Mouse (Mus musculus): ENCODE results near the gene Ifnar2.
A peak's percentile ranks its signal among the peaks of the same experiment; 100 is the strongest.

The Ifnar2 gene

DNA sequence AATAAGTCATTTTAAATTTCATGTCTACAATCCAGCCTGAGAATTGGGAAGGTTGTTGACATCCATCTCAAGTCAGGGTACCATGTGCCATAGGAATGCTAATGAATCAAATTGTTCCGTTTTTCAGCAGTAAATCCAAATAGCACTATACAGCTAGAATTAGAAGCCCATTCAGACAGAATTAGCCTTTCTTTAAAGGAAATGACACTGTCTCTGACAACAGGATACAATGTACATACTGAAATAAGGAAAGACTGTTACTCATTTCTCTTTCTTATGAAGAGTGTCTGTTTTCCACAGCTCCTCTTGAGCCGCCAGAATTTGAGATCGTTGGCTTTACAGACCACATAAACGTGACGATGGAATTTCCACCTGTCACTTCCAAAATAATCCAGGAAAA, 18.8 kb downstream of the Ifnar2 start, which contains the start of gene Gm21970:
Gm21970 (plus strand) TSS at position 301 of the 400 bp plus-strand sequence.
- DNase-seq (ENCODE audit: low read depth, low spot score): no peak

DNA sequence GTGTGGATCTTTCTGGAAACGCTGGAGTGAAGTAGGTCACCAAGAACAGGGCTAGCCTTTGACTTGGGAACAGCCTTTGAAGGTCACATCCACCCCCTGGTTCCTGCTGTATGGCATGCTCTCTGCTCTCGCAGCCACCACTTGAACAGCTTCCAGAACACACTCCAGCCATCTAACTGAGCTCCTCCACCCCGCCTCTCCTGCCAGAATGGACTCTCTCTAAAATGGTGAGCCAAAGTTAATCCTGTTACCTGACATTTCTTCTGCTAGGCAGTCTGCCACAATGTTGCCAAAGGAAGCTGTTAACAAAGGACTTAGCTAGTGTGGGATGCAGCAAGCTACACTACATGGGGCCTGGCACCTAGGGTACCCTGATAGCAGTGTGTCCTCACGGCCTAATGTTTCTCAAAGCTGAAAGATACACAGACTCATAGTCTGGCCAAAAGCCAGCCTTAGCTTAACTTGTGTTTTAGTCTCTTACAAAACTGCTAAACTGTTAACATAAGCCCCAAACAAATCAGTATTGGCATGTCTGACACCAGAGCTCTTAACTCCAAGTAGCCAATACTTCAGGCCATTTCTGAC, 22.3 kb downstream of the Ifnar2 start:
- no peak for DNase-seq (ENCODE audit: low read depth, low spot score)

DNA sequence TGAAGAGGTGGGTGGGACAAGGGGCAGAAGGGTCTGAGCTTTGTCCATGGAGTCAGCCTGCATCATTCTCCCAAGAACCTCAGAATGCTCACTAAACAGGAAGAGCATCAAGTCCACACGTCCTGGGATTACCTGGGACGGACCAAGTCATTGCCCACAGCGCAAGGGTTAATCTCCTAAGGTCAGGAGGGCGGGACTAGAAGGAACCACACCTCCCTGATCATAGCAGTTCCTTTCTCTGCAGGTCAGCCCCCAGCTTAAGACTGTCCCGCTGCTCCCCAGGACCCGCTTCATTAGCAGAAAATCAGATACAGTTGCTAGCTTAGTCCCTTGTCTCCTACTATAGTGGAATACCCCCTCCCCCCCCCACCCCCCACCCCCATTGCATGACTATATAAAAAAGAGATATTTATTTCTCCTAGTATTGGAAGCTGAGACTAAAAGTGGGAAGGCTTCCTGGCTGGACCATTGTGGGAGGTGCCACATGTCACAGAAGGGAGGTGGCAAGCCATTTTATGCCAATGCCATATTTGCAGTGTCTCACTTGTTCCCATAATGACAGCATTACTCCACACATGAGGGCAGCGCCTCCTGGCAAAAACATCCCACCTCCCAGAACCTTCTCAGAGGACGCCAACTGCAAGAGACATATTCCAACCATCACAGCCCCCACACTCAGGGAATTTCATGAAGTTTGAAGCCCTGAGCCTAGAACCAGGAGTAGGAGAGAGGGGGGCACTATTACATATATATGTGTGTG, 23.2 kb downstream of the Ifnar2 start:
- DNase-seq (ENCODE audit: low read depth, low spot score): no peak

DNA sequence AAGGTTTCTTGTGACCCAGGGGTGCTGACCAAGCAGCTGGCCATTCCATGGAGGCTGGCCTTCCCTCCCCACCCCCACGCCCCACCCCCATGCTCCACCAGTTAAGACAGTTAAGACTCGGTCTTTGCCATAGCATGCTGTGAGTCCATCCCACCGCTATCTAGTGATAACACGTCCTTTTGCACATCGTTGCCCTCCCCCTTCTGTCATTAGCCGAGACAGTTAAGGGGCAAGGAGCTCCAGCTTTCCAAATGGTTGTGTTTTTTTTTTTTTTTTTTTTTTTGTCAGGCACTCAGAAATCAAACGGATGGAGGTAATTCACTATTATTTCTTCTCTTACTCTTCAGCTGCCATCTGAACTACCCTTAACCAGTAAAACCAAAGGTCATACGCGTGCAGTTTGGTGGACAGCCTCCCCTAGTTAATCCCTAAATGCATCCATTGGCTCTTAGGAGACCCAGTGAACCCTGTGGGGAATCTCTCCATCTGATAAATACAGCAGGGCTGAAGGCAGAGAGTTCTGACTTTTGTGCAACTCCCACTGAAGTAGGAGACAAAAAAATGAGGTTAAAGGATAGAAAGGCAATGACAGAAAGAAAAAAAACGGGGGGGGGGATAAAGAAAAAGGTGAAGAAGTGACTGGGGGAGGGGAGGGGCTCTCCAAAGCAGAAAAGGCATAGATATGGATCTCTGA, 24.4 kb downstream of the Ifnar2 start:
- no peak for DNase-seq (ENCODE audit: low read depth, low spot score)

DNA sequence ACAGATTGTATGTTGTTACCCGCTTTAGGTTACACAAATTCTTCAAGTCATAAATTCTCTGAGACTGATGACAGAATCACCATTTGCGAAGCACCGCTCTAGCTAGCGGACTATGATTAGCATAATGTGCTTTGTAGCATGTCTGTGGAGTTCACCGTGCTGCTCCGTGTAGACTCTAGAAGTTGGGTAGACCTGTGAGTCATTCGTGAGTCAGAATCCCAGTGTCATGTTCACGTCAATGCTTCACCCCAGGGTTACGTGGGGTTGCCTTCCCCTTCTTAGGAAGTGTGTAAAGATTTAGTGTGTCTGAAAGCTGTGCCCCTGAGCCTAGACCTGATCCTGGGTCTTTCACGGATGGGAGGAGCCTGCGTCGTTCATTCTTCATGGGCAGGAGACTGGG, 25.4 kb downstream of the Ifnar2 start:
- DNase-seq (ENCODE audit: low read depth, low spot score): no peak

DNA sequence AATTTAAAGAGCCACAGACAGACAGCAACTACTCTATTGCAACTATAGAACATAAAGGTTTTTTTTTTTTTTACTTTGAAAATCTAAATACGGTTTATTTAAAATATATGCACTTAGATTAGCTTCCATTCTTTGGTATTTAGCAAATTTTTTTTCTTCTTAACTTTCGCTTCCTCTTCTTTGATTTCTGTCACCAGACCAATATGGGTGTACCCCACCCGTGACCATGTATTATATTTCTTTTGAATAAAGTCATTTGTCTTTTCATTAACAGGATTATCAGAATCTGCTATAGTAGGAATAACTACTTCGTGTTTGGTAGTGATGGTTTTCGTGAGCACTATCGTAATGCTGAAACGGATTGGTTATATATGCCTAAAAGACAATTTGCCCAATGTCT, 26.4 kb downstream of the Ifnar2 start:
- no peak for DNase-seq (ENCODE audit: low read depth, low spot score)

DNA sequence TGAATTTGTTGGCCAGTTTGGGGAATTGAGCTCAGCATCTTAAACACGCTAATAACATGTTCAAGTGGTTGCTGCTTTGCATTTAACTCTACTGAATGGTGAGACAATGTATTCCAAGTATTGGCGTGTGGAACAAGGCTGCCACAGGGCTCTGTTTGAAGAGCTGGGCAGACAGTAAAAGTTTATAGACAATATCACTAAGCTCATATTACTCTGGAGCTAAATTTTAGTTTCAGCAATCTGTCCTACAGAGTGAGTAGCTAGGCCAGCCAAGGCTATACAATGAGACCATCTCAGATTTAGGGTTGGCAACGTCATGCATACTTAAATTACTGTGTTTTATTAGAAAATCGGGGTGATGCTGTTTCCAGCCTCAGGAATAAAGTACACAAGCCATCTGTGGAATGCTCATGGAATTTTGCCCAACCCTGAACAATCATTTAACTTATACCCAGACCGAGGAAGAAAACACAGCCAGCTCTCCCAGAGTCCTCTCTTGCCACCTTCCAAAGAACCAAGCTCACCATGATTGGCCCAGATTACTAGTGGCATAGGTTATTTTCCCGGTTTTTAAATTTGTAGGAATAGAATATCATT, 29.1 kb downstream of the Ifnar2 start:
- DNase-seq (ENCODE audit: low read depth, low spot score): no peak

DNA sequence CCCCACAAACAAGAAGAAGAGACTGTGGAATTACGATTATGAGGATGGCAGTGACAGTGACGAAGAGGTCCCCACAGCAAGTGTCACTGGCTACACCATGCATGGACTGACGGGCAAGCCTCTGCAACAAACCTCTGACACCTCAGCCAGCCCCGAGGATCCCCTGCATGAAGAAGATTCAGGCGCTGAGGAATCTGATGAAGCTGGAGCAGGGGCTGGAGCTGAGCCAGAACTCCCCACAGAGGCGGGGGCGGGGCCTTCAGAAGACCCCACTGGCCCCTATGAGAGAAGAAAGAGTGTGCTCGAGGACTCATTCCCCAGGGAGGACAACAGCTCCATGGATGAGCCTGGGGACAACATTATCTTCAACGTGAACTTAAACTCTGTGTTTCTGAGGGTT, 31.2 kb downstream of the Ifnar2 start:
- no peak for DNase-seq (ENCODE audit: low read depth, low spot score)

DNA sequence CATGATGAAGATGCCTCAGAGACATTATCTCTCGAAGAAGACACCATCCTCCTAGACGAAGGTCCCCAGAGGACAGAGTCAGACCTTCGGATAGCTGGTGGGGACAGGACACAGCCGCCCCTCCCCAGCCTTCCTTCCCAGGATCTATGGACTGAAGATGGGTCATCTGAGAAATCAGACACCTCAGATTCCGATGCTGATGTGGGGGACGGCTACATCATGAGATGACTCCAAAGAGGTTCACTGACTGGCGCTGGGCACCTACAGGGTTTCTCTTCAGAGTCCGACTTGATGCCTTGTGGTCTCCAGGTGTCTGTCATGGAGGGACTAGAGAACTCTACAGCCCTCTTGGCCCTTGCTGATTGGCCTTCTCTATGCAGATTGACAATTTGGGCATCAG, 31.6 kb downstream of the Ifnar2 start:
- no peak for DNase-seq (ENCODE audit: low read depth, low spot score)

DNA sequence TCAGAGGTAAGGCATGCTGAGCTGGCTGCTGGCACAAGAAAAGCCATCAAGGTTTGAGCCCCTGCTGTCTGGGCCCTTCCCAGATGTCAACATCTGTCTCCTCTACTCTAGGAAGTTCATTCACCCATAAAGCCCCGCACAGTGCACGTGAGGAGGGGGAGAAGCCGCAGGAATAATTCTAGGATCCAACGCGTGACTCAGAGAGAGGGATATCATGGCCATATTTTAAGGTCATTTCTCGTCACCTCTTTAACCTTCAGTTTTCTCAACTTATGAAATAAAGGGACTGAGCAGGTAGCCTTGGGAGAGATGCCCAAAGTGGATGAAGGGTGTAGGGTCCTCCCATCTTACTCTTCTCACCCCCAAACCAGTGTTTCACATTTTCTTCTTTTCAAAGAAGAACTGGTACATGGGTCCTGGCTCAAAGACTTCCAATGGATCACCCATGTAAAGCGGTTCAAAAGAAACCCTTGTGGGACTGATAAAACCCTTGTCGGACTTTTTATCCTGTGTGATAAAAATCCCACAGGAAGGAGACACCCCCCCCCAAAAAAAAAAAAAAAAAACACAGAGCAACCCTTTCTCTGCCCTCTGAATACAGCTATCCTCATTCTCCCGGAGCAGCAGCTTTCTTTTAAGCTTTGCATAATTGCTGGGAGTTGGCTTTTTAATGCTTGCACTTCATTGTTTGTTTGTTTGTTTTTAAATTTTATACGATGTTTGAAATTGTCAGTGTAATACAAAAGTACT, 32.4 kb downstream of the Ifnar2 start:
- DNase-seq (ENCODE audit: low read depth, low spot score): no peak

DNA sequence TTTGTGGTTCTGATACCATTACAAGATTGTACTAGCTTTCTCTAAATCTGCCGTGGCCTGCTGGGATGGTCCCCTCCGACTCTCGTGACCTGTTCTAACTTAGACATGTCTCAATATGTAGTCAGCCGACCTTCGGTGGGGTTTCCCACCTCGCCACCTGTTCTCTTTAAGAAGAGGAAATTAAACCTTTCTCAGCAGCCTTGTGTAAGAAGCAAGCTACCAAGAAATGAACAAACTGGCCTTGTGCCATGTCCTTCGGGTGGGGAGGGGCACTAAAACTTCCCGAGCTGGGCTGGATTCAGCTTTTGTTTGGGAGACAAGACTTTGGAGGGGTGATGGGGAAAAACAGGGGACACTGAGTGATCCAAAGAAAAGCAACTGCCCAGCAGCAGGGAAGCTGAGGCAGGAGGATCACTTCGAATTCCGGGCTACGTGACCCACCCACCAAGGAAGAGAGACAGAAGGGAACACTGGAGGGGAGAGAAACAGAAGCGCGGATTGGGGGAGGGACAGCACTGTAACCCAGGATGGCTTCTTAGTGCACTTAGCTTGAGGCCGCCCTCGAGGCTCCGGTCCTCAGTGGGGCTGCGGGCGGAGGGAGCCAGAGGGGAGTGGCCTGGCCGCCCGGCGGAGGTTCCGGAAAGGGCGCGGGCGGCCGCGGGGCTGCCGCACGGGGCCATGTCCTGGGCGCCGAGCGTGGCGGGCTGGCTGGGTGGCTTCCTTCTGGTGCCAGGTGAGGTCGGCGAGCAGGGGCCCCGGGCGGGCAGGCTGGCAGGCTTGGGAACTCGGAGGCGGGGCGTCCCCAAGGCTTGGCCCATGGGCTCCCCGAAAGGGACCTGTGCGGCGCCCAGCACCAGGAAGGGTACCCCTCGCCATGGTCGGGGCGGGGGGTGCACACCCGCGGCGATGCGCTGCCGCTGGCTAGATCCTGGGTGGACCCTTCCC, 33.3 kb downstream of the Ifnar2 start, which contains the start of gene Il10rb:
Il10rb (plus strand) TSS at position 525 of the 945 bp plus-strand sequence.
- DNase-seq (ENCODE audit: low read depth, low spot score): peak; percentile 71

DNA sequence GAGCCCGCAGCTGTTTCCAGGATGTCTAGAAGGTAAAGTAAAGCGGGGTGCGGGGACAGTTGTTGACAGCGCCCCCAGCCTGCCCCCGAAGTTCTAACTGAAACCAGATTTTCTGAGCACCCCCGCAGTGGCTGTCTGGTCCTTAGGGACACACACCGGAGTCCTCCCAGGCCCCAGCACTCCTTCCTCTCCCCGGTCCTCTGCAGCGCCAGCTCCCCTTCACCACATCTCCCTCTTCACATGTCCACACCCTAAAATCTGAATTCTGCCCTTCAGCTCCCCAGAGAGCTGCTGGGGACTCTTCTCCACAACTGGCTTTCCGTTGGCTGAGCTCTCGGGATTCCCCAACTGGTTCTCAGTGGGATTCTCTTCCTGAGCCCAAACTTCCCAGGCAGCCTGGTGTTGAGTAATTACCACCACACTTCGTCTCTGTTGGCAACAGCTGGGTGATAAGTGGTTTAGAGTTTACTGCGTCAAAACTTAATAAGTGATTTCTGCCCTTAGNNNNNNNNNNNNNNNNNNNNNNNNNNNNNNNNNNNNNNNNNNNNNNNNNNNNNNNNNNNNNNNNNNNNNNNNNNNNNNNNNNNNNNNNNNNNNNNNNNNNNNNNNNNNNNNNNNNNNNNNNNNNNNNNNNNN, 34.1 kb downstream of the Ifnar2 start:
- no peak for DNase-seq (ENCODE audit: low read depth, low spot score)

DNA sequence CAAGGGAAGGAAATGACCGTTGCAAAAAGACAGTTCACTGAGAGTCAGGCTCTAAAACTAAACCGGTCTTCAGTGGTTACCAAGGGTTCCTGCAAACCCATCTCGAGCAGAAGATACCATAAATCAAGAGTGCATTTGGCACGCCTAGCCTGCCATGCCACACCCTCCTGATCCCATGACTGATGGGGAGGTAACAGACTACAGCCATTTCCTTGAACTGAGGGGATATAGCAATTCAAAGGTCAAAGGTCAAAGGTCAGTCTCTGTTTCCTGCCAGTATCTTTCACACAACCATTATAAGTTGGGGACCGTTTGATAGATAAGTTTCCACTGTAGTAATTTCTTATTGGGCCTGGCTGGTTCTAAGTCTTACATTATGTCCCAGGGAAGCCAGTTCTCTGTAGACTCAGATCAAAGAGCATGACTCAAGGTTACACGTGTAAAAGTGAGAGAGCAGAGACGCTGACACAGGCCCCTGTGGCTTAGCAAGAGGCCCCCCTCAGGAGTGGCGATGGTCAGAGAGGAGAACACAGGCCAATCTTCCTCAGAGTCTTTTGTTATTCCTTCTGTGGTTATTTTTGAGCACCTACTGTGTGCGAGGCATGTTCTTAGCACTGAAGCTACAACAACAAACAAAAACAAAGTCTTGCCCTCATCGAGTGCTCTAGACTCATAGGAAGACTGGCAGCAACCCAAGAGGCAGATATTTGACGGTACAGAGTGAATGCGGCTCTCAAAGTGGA, 40.7 kb downstream of the Ifnar2 start:
- peak; percentile 69 for DNase-seq (ENCODE audit: low read depth, low spot score)

DNA sequence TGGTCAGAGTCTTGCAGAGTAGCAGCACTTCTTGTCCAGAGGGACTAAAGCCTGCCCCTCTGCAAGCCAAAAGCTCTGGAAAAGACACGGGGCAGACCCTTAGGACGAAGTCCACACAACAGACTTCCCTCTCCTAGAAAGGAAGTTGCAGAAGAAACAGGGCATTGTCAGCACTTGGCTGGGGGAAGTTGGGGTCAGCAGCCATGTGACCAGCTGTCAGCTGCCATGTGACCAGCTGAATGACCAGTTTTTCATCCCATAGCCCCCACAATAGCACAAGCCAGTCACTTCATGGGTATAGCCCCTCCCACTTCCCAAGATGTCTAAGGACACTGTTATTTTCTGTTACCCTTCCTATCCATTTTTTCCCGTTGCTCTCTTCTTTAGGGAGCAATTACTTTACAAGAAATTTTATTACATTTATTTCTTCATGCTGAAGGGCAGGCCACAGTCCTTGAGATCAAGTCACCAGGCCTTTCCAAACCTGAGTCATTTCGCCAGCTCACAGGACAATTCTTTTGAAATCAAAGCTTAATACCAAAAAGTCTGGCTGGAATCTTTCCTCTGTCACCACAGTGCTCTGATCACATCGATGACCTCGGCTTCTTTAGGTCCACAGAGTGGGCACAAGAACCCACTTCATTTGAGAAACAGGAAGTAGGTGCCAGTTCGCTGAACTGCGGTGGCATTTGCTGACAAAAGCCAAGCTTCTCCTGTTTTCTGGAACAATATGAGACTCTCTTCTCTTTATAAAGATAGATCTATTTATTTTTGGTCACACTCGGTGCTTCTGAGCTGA, 43.0 kb downstream of the Ifnar2 start:
- DNase-seq (ENCODE audit: low read depth, low spot score): no peak

DNA sequence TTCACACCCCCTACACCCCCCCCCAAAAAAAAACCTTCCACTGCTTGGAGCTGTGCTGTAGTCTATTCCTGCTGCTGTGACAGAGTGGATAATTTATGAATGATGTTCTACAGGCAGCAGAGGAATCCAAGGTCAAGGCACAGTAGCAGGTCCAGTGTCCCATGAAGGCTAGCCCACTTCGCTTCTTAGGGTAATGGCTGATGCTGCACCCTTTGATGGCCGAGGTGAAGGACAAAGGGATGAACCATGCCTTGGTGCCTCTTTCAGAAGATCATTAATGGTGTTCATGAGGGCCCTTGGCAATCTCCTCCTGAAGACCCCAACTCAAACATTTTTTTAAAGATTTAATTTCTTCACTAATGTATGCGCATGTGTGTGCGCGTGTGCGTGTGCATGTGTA, 43.8 kb downstream of the Ifnar2 start:
- DNase-seq (ENCODE audit: low read depth, low spot score): no peak

DNA sequence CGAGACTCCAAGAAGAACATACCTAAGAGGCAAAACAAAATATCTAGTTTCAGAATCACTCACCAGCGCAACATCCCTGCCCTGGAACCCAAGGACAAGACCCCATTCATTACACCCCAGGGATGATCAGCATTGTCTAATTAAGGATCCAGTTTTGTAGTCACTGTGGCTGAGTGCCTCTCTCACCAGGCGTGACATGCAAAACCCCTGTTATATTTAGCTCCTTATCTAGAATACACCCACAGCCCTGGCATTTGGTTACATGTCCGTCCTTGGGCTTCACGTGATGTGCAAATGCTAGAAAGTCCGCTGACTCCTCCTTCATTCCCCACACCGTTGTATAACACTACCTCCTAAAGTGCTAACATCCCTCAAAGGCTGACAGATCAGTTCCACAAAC, 44.4 kb downstream of the Ifnar2 start:
- no peak for DNase-seq (ENCODE audit: low read depth, low spot score)

DNA sequence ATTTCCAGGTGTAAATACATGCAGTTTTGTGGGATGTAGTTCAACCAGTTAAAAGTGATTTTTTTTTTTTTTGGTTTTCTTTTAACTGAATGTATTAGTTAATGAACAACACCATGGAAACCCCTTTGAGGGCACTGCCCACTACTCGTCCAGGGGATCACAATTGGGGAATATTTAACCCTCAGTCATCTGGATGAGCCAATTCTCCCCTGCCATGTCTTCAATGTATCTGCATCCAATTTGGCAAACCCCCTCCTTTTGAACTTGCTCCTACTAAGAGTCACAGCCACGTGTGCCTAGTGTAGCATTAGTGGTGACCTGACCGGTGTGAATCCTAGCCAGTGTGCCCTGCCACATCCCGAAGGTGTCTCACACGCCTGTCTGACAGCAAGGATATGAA, 45.9 kb downstream of the Ifnar2 start:
- DNase-seq (ENCODE audit: low read depth, low spot score): no peak

DNA sequence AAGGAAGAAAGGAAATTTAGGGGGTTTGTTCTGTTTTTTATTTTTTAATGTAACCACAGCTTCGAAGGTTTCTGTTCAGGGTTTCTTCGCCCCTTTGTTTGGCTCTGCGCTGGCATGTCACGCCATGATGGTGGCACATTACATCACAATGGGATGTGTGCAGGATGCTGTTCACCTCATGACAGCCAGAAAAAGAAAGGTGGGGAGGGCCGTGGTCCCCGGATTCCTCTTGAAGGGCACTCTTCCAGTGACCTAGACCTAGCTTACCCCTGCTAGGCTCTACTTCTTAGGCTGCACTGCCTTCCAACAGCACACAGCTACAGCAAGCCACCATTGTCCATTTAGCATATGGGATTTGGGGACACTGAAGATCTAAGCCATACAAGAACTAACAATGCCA, 53.2 kb downstream of the Ifnar2 start:
- DNase-seq (ENCODE audit: low read depth, low spot score): peak; percentile 57

DNA sequence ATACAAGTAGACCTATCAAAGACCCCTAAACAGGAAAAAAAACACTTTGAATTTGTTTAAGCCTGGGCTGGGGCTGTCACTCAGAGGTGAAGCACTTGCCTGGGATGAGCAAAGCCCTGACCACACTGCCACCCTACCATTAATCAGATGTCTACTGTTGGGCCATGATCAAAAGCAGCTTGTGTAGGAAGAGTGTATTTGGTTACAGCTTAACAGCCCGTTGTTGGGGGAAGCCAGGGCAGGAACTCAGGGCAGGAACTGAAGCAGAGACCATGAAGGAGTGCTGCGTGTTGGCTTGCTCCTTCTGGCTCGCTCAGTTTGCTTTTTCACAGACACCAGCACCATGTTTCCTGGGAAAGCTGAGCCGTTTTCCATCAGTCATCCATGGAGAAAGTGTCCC, 54.0 kb downstream of the Ifnar2 start:
- DNase-seq (ENCODE audit: low read depth, low spot score): no peak

Measured in ZHBTc4 (cell line).